Comparison of ENCODE assay signal across 18 mouse cellular contexts in genomic region chr13:36444748-36445423, GRCm38 (mm10).
DNase-seq lines count a peak whose midpoint lies in the region; ATAC-seq and TF ChIP-seq lines count a peak whose summit lies in the region.
"Had no signal": no experiment of that assay in that cellular context is flagged by ENCODE, and none has a peak within 500 bp of the region (broad histone marks: within the 10 kb centered on the region; RNA-seq: fewer than 3 reads in every experiment).

No protein-coding gene starts in this region.

- DNase-seq in kidney, adult 18-20 months = no peak
- DNase-seq in brain, embryonic 14.5 days (ENCODE audit: low read depth) = peak; percentile 7
- DNase-seq in cerebellum, adult 8-10 months = peak; percentile 6
- DNase-seq in gastrocnemius, postnatal 25 days = peak; percentile 42
- no peak for DNase-seq in layer of hippocampus, adult 9-10 months (ENCODE audit: low spot score)
- DNase-seq in lung, adult 2 months = no peak
- DNase-seq: adrenal gland, postnatal 36 days; kidney, adult 8-10 months; liver, postnatal 0 days; right cerebral cortex, postnatal 14 days; thymus, postnatal 14 days had no signal

- H3K9ac ChIP-seq in kidney, embryonic 15.5 days = no peak overlapping the region
- H3K9ac ChIP-seq: embryonic facial prominence, embryonic 15.5 days; forebrain, embryonic 12.5 days; heart, embryonic 15.5 days; hindbrain, embryonic 15.5 days; limb, embryonic 12.5 days; liver, postnatal 0 days had no signal

- H3K27me3 ChIP-seq in kidney, embryonic 15.5 days = no peaks in the 10 kb centered on the region
- H3K27me3 ChIP-seq: embryonic facial prominence, embryonic 15.5 days; heart, embryonic 15.5 days; hindbrain, embryonic 15.5 days; limb, embryonic 12.5 days had no signal

- no peak overlapping the region for H3K4me2 ChIP-seq in kidney, embryonic 15.5 days
- H3K4me2 ChIP-seq: embryonic facial prominence, embryonic 15.5 days; forebrain, embryonic 12.5 days; heart, embryonic 15.5 days; hindbrain, embryonic 15.5 days; limb, embryonic 12.5 days had no signal

- no peak for TF ChIP-seq POLR2A in brain, embryonic 14.5 days (IDR thresholded peaks at IDR 0.05; ENCODE audit: borderline replicate concordance, extremely low read depth, insufficient read depth, insufficient read length, poor library complexity, severe bottlenecking)
- no peak for TF ChIP-seq POLR2A in lung, adult 2 months (IDR thresholded peaks at IDR 0.05; ENCODE audit: borderline replicate concordance, extremely low read depth, low read depth, low read length)

- no peak overlapping the region for H3K4me3 ChIP-seq in kidney, embryonic 15.5 days (replicated peaks)
- no peak overlapping the region for H3K4me3 ChIP-seq in lung, adult 2 months (replicated peaks; ENCODE audit: extremely low read depth, low read depth, low read length)
- H3K4me3 ChIP-seq: embryonic facial prominence, embryonic 15.5 days; forebrain, embryonic 12.5 days; heart, embryonic 15.5 days; hindbrain, embryonic 15.5 days; limb, embryonic 12.5 days had no signal

- H3K9me3 ChIP-seq in kidney, embryonic 15.5 days (replicated peaks) = no peaks in the 10 kb centered on the region
- H3K9me3 ChIP-seq: embryonic facial prominence, embryonic 15.5 days; forebrain, embryonic 12.5 days; heart, embryonic 15.5 days; hindbrain, embryonic 15.5 days; limb, embryonic 12.5 days had no signal

- no peaks in the 10 kb centered on the region for H3K36me3 ChIP-seq in kidney, embryonic 15.5 days
- H3K36me3 ChIP-seq: embryonic facial prominence, embryonic 15.5 days; forebrain, embryonic 12.5 days; heart, embryonic 15.5 days; hindbrain, embryonic 15.5 days; limb, embryonic 12.5 days had no signal

- no peak for TF ChIP-seq CTCF in brain, embryonic 14.5 days (IDR thresholded peaks at IDR 0.05; ENCODE audit: borderline replicate concordance, extremely low read depth, insufficient read depth, insufficient read length)
- TF ChIP-seq CTCF in lung, adult 2 months (IDR thresholded peaks at IDR 0.05; ENCODE audit: insufficient read depth, low read length) = no peak

- 60% methylated on average over 4 of the region's 4 CpGs for WGBS in kidney, embryonic 15.5 days
- WGBS in lung, adult 2 months = 68% methylated on average over 4 of the region's 4 CpGs

- no peak overlapping the region for H3K27ac ChIP-seq in kidney, embryonic 15.5 days
- H3K27ac ChIP-seq: embryonic facial prominence, embryonic 15.5 days; forebrain, embryonic 12.5 days; heart, embryonic 15.5 days; hindbrain, embryonic 15.5 days; limb, embryonic 12.5 days; macrophage had no signal

- peak; percentile 52 for ATAC-seq in kidney, embryonic 15.5 days (replicated peaks; ENCODE audit: low FRiP score)
- ATAC-seq: liver, postnatal 0 days had no signal

- H3K4me1 ChIP-seq in kidney, embryonic 15.5 days = no peaks in the 10 kb centered on the region
- H3K4me1 ChIP-seq in lung, adult 2 months (ENCODE audit: control insufficient read depth, insufficient read depth, low read length) = peaks cover 4% of the 10 kb centered on the region; the same call in 1 of the 2 replicates
- H3K4me1 ChIP-seq: heart, embryonic 15.5 days; hindbrain, embryonic 15.5 days; limb, embryonic 12.5 days had no signal

Comparison
In these comparisons a context has a peak if more than half of its experiments do, and no peak if none do; other contexts are left out.
1. DNase-seq: peak in brain, embryonic 14.5 days (single experiment), cerebellum, adult 8-10 months (single experiment) and gastrocnemius, postnatal 25 days (single experiment); none in kidney, adult 18-20 months (single experiment), layer of hippocampus, adult 9-10 months (single experiment) and lung, adult 2 months (single experiment).